Mouse (Mus musculus): Measurements from ENCODE around the gene Pyroxd2. TPM values are rescaled to one million over a fixed set of nuclear protein-coding genes. Genes with fewer than 3 reads are reported as not detected.

The Pyroxd2 gene
- polyA plus RNA-seq, 1 experiment from 2014 or later: 0.29 TPM

DNA sequence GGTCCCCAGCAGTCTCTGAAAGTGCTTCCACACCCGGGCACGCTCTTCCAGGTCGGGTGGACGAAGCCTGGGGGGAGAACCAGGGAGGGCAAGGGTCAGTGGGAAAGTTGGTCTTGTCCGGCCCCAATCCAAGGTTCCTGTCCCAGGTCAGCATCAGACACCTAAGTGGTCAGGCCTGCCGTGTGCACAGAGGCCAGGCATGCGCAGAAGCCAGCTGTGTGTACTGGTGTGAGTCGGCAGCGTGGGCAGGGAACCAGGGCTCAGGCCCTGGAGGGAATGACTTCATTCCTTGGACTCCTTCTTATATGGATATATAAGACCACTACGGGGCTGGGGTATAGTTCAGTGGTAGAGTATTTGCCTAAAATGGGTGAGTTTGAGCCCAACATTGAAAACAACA, 17.1 kb upstream of the Pyroxd2 start:
- Histone ChIP-seq H3K9me3 (no peaks in the 10 kb centered on the region), H3K27me3 (ENCODE audit: poor library complexity, severe bottlenecking) (no peaks in the 10 kb centered on the region), H3K4me3 (no peak overlapping the region), H3K36me3 (replicated peaks) (peaks cover 42% of the 10 kb centered on the region), H3K4me1 (peaks cover 14% of the 10 kb centered on the region), H3K27ac (no peak overlapping the region)
- WGBS: 88% methylated on average over 10 of the region's 10 CpGs
- DNase-seq (ENCODE audit: extremely low spot score, low spot score): no peak

GRCm38 (mm10) chr19:42767361-42767760, 14.8 kb upstream of the Pyroxd2 start:
- 81% methylated on average over 8 of the region's 8 CpGs for WGBS
- DNase-seq (ENCODE audit: extremely low spot score, low spot score): no peak
- Histone ChIP-seq H3K36me3 (replicated peaks) (peaks cover 42% of the 10 kb centered on the region), H3K27ac (0 out of 2 replicates have a peak overlapping the region, but pooled peaks have one; percentile 12), H3K27me3 (ENCODE audit: poor library complexity, severe bottlenecking) (no peaks in the 10 kb centered on the region), H3K4me1 (peaks cover 26% of the 10 kb centered on the region), H3K4me3 (no peak overlapping the region), H3K9me3 (no peaks in the 10 kb centered on the region)

DNA sequence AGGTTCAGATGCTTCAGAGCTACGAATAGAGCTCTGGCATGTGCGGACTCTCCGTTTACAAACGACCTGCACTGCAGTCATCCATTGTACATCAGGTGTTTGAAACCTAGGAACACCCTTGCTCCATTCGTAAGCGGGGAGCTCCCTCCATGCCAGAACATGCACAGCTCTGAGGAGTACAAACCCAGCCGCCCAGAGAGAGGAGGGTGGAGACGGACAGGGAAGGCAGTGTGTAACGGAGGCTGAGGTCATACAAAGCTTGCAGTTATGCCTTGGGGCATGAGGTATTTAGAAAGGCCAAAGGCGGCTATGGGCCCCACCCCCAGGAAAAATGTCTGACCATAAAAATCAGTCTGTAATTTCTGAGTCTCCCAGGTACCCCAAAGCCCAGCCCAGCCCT, 11.8 kb upstream of the Pyroxd2 start:
- Histone ChIP-seq H3K4me1 (peaks cover 30% of the 10 kb centered on the region), H3K4me3 (no peak overlapping the region), H3K27me3 (ENCODE audit: poor library complexity, severe bottlenecking) (no peaks in the 10 kb centered on the region), H3K27ac (no peak overlapping the region), H3K9me3 (no peaks in the 10 kb centered on the region), H3K36me3 (replicated peaks) (peaks cover 30% of the 10 kb centered on the region)
- 78% methylated on average over 10 of the region's 10 CpGs for WGBS
- no peak for DNase-seq (ENCODE audit: extremely low spot score, low spot score)

DNA sequence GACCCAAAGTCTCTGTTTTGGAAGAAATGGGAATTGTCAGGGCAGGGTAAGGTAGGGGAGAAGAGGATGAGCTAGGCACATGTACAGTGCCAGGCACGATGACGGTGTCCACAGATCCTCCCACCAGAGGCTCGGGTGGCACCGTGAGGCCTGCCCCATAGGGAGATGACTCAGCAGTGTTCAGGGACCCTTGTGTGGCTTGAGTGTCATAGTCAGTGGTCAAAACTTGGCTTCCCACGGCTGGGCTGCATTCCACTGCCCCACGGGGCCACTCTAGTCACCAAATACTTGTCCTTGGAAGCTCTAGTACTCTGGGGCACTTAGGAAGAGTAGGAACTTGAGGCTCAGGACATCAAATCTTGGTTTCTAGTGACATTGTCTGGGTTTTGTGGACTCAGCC, 4.1 kb upstream of the Pyroxd2 start:
- H3K4me1 ChIP-seq: peaks cover 53% of the 10 kb centered on the region
- H3K36me3 ChIP-seq (replicated peaks): peaks cover 4% of the 10 kb centered on the region; the same call in 1 of the 2 replicates
- WGBS: 85% methylated on average over 6 of the region's 6 CpGs
- H3K4me3 ChIP-seq: no peak overlapping the region
- H3K9me3 ChIP-seq: no peaks in the 10 kb centered on the region
- DNase-seq (ENCODE audit: extremely low spot score, low spot score): no peak
- peaks cover 6% of the 10 kb centered on the region for H3K27me3 ChIP-seq (ENCODE audit: poor library complexity, severe bottlenecking)
- H3K27ac ChIP-seq: no peak overlapping the region

DNA sequence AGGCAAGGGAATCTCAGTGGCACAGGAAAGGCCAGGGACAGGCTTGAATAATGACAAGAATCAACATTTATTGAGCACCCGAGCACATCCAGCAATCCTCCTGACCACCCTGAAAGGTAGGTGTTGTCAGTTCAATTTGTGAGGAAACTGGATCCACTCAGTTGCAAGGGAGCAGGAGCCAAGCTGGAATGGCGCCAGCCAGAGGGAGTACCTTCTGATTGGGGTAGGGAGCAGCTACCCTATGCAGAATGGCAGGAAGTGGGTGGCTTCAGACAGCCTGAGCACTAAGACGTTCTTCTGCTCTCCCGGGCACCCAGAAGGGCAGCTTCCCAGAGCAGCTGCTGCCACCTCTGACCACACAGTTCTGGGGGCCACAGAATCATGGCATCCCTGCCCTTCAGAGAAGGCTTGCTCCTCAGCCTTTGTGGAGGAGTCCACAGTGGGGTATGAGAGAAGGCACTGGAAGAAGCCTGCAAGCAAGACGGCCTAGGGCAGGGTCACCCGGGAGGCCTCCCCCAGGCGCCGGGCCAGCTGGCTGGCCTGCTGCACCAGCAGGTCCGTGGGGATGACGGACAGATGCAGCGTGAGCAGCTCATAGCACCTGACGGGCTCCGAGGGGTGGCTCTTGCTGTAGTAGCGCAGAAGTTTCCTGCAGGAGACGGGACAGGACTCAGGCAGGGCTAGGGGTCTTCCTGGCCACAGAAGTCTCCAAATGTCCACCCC, 2.7 kb upstream of the Pyroxd2 start:
- Histone ChIP-seq H3K36me3 (replicated peaks) (peaks cover under 1% of the 10 kb centered on the region; the same call in 1 of the 2 replicates), H3K9me3 (no peaks in the 10 kb centered on the region), H3K4me3 (no peak overlapping the region), H3K27ac (0 out of 2 replicates have a peak overlapping the region, but pooled peaks have one; percentile 51), H3K4me1 (peaks cover 67% of the 10 kb centered on the region), H3K27me3 (ENCODE audit: poor library complexity, severe bottlenecking) (peaks cover 10% of the 10 kb centered on the region)
- 84% methylated on average over 15 of the region's 15 CpGs for WGBS
- DNase-seq (ENCODE audit: extremely low spot score, low spot score): no peak

DNA sequence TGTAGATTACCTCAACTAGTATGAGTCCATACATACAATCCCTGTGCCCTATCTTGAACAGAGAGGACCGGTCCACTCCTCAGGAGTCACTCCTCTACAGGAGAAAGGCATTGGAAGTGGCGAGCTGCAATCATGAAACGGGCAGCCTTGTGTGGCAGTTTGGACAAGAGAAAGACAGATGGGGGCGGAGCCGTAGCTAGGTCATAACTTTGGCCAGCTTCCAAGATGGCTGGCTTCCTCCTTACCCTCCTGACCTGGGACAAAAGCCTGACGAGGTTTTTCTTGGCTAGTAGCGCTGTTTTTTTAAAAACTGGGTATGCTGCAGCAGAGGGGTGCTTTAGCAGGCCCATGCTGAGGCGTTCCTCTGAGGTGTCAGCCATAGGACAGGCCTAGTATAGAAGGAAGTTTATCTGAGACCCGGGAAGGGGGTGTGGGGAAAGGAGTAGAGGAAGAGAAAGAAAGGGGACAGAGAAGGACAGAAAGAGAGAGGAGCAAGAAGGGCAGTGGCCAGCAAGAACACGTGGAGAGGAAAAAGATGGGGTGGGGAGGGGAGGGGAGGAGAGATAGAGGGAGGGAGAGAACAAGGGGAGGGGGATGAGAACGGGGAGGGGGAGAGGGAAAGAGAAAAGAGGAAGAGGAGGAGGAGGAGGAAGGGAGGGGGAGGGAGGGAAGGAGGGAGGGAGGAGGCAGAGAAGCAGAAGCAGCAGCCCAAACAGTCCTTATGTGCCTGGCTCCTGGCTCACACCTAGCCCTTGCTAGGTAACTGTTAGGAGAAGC, 754 bp upstream of the Pyroxd2 start:
- H3K36me3 ChIP-seq (replicated peaks): no peaks in the 10 kb centered on the region
- 48% methylated on average over 11 of the region's 11 CpGs for WGBS
- H3K9me3 ChIP-seq: no peaks in the 10 kb centered on the region
- peaks cover 72% of the 10 kb centered on the region for H3K4me1 ChIP-seq
- peak overlapping the region; percentile 45 for H3K4me3 ChIP-seq
- peaks cover 10% of the 10 kb centered on the region for H3K27me3 ChIP-seq (ENCODE audit: poor library complexity, severe bottlenecking)
- DNase-seq (ENCODE audit: extremely low spot score, low spot score): no peak
- H3K27ac ChIP-seq: peak overlapping the region; percentile 83

DNA sequence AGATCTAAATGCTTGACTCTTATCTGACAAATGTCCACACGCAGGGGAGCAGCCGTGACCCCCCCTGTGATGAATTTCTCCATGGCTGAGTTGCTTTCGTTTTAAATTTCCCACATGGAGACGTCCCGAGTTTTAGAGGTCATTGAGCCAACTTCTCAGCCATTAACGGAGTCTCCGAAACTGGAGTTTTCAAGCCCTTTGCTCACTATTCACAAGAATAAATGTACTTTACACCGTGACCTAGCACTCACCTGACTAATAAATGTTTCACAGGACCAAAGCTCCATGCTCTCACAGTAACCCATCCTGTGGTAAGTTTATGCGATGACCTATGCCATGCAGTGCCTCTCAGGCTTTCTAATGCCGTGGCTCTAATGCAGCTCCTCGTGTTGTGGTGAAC, 2.4 kb downstream of the Pyroxd2 start:
- Histone ChIP-seq H3K27ac (no peak overlapping the region), H3K4me3 (no peak overlapping the region), H3K9me3 (no peaks in the 10 kb centered on the region), H3K27me3 (ENCODE audit: poor library complexity, severe bottlenecking) (peaks cover 10% of the 10 kb centered on the region), H3K4me1 (peaks cover 56% of the 10 kb centered on the region), H3K36me3 (replicated peaks) (no peaks in the 10 kb centered on the region)
- 87% methylated on average over 11 of the region's 11 CpGs for WGBS
- no peak for DNase-seq (ENCODE audit: extremely low spot score, low spot score)

DNA sequence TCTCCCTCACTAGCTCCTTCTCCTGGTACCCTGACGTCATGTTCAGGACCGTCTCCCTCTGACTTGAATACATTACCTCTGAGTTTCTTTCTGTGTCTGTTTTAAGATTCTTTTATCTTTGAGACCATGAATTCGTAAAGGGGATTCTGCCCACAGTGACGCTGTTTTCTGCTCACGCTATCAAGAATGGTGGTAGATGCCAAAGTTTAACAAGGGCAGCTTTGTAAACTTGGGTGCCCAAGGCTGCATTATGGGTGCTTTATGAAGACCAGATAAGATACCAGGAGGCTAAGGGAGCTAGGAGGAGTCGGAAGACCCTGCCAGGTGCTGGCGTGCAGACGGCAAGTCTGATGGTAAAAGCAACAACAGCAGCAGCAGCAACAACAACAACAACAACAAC, 5.9 kb downstream of the Pyroxd2 start:
- Histone ChIP-seq H3K9me3 (no peaks in the 10 kb centered on the region), H3K27ac (no peak overlapping the region), H3K4me3 (no peak overlapping the region), H3K4me1 (peaks cover 42% of the 10 kb centered on the region), H3K36me3 (replicated peaks) (no peaks in the 10 kb centered on the region), H3K27me3 (ENCODE audit: poor library complexity, severe bottlenecking) (peaks cover 4% of the 10 kb centered on the region)
- no peak for DNase-seq (ENCODE audit: extremely low spot score, low spot score)
- WGBS: 93% methylated on average over 8 of the region's 8 CpGs

DNA sequence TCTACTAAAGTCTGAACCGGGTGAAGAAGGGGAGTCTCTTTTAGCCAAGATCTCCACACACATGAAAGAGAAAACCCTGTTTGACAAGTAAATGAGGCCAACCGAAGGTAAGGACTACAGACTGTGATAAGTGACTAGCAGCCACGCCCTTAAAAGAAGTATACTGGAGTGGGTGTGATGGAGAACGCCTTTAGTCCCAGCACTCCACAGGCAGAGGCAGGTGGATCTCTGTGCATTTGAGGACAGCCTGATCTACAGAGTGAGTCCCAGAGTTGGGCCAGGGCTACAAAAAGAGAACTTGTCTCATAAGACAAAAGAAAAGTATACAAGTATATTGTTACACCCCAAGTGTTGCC, 6.7 kb downstream of the Pyroxd2 start:
- DNase-seq (ENCODE audit: extremely low spot score, low spot score): no peak
- Histone ChIP-seq H3K27me3 (ENCODE audit: poor library complexity, severe bottlenecking) (no peaks in the 10 kb centered on the region), H3K9me3 (no peaks in the 10 kb centered on the region), H3K27ac (no peak overlapping the region), H3K4me3 (no peak overlapping the region), H3K4me1 (peaks cover 33% of the 10 kb centered on the region), H3K36me3 (replicated peaks) (no peaks in the 10 kb centered on the region)
- WGBS: 84% methylated on average over 4 of the region's 4 CpGs

DNA sequence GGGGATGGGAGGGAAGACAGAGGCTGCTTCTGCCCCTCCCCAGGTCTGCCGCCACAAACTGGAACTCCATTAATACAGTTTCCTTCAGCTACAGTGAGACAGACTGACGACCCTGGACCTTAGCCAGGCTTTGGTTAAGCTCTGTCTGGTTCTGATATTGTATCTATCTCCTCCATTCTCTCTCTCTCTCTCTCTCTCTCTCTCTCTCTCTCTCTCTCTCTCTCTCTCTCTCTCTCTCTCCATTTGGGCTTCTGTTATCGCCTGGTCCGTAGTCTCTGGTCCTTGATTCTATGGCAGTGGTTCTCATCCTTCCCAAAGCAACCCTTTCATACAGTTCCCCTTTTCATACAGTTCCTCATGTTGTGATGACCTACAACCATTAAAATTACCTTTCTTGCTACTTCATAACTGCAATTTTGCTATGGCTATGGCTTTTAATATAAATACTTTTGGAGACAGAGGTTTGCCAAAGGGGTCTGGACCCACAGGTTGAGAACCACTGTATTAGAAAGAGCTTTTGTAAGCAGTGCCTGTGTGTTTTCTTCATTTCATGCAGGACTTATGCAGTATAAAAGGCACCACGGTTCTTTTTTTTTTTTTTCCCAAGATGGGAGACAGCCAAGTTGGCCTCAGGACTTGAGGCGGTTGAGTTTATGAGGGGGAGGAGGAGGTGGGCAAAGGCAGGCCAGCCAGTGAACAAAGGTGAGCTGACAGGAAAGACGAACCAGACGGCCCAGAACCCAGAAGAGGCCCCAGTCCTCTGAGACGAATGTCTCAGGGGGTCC, 7.3 kb downstream of the Pyroxd2 start:
- no peaks in the 10 kb centered on the region for H3K36me3 ChIP-seq (replicated peaks)
- no peaks in the 10 kb centered on the region for H3K27me3 ChIP-seq (ENCODE audit: poor library complexity, severe bottlenecking)
- H3K27ac ChIP-seq: no peak overlapping the region
- 79% methylated on average over 9 of the region's 9 CpGs for WGBS
- no peak overlapping the region for H3K4me3 ChIP-seq
- DNase-seq (ENCODE audit: extremely low spot score, low spot score): no peak
- H3K9me3 ChIP-seq: no peaks in the 10 kb centered on the region
- peaks cover 28% of the 10 kb centered on the region for H3K4me1 ChIP-seq

- 41% methylated on average over 4 of the region's 4 CpGs for WGBS
Measured at GRCm38 (mm10) chr19:42744162-42744586, 8.4 kb downstream of the Pyroxd2 start.

GRCm38 (mm10) chr19:42743261-42743660, 9.3 kb downstream of the Pyroxd2 start:
- H3K36me3 ChIP-seq (replicated peaks): no peaks in the 10 kb centered on the region
- 0 out of 2 replicates have a peak overlapping the region, but pooled peaks have one; percentile 17 for H3K27ac ChIP-seq
- DNase-seq (ENCODE audit: extremely low spot score, low spot score): no peak
- H3K4me3 ChIP-seq: no peak overlapping the region
- WGBS: 83% methylated on average over 16 of the region's 16 CpGs
- no peaks in the 10 kb centered on the region for H3K9me3 ChIP-seq
- H3K27me3 ChIP-seq (ENCODE audit: poor library complexity, severe bottlenecking): no peaks in the 10 kb centered on the region
- H3K4me1 ChIP-seq: peaks cover 19% of the 10 kb centered on the region

More at GRCm38 (mm10) chr19:42744162-42744586, 8.4 kb downstream of the Pyroxd2 start:
- Histone ChIP-seq H3K27ac (no peak overlapping the region), H3K36me3 (replicated peaks) (no peaks in the 10 kb centered on the region), H3K9me3 (no peaks in the 10 kb centered on the region), H3K4me3 (no peak overlapping the region), H3K4me1 (peaks cover 17% of the 10 kb centered on the region), H3K27me3 (ENCODE audit: poor library complexity, severe bottlenecking) (no peaks in the 10 kb centered on the region)
- DNase-seq (ENCODE audit: extremely low spot score, low spot score): peak; percentile 35
